Mouse (Mus musculus) myocyte (in vitro differentiated cells): ENCODE measurements around the gene Rnpepl1.

ENCODE experiments used
- CEBPB ChIP-seq: IDR thresholded peaks from 2 replicates; pipeline ENCODE4 v1.6.1; 2011; ENCODE audit warnings: mild to moderate bottlenecking, moderate library complexity; ENCODE audit not compliant: poor library complexity, insufficient read depth, severe bottlenecking
- E2F4 ChIP-seq: IDR thresholded peaks from one replicate; pipeline ENCODE4 v1.6.1; 2011; ENCODE audit warnings: mild to moderate bottlenecking, control low read depth, moderate library complexity; ENCODE audit not compliant: insufficient read depth
- MAX ChIP-seq: IDR thresholded peaks from one replicate; pipeline ENCODE4 v1.6.1; 2011; ENCODE audit warnings: low read depth, mild to moderate bottlenecking, control low read depth
- MYOD1 ChIP-seq, 3 experiments: IDR thresholded peaks; one replicate each; pipeline ENCODE4 v1.6.1; 2011; ENCODE audit warnings: control low read depth in 2 of 3, low read depth in 2 of 3, mild to moderate bottlenecking in 2 of 3, moderate library complexity in 1 of 3; ENCODE audit not compliant: insufficient read length in 2 of 3, control insufficient read depth in 1 of 3
- MYOG ChIP-seq, 3 experiments: IDR thresholded peaks; one replicate each; pipeline ENCODE4 v1.6.1; 2011; ENCODE audit warnings: control low read depth in 2 of 3, low read depth in 2 of 3, mild to moderate bottlenecking in 2 of 3; ENCODE audit not compliant: insufficient read length in 2 of 3, control insufficient read depth in 1 of 3, insufficient read depth in 1 of 3
- POLR2A ChIP-seq: IDR thresholded peaks from one replicate; pipeline ENCODE4 v1.6.1; 2011; ENCODE audit warnings: low read depth, mild to moderate bottlenecking, control low read depth, moderate library complexity; ENCODE audit not compliant: insufficient read length
- POLR2AphosphoS2 ChIP-seq: IDR thresholded peaks from one replicate; pipeline ENCODE4 v1.6.1; 2011; ENCODE audit warnings: low read depth, control low read depth; ENCODE audit not compliant: insufficient read length
- REST ChIP-seq: IDR thresholded peaks from one replicate; pipeline ENCODE4 v1.6.1; 2011; ENCODE audit warnings: mild to moderate bottlenecking, control low read depth, moderate library complexity; ENCODE audit not compliant: insufficient read depth, insufficient read length
- TCF12 ChIP-seq: IDR thresholded peaks from one replicate; pipeline ENCODE4 v1.6.1; 2011; ENCODE audit warnings: mild to moderate bottlenecking, control low read depth; ENCODE audit not compliant: poor library complexity, insufficient read depth, severe bottlenecking
- USF1 ChIP-seq: IDR thresholded peaks from one replicate; pipeline ENCODE4 v1.6.1; 2011; ENCODE audit warnings: low read depth, mild to moderate bottlenecking, control low read depth, moderate library complexity

DNA sequence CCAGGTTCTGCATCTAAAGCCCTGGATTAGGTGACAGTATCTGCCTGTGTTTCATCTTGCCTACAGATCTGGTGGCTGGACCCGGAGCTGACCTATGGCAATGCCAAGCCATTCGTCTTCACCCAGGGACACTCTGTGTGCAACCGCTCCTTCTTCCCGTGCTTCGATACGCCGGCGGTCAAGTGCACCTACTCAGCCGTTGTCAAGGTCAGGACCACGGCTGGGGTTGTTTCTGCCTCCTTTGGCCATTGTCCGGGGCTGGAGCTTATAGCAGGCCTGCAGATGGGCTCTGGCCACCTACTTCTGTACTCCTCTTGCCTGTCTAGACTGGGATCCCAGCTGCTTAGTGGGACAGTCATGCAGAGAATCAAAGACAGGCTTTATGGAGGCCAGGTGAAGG, 4.4 kb downstream of the Rnpepl1 start:
- TF ChIP-seq USF1 (no peak), MAX (no peak), CEBPB (no peak), MYOD1 (IDR thresholded peaks at IDR 0.05; ENCODE audit: control insufficient read depth in 1 of 3, insufficient read length in 2 of 3, low read depth in 2 of 3) (no peak), POLR2A (no peak), E2F4 (no peak), MYOG (IDR thresholded peaks at IDR 0.05; ENCODE audit: control insufficient read depth in 1 of 3, insufficient read depth in 1 of 3, insufficient read length in 2 of 3, low read depth in 2 of 3) (no peak), TCF12 (no peak), REST (no peak), POLR2AphosphoS2 (no peak)
